Comparison of ENCODE assay signal across 17 mouse cellular contexts in the genomic region with DNA sequence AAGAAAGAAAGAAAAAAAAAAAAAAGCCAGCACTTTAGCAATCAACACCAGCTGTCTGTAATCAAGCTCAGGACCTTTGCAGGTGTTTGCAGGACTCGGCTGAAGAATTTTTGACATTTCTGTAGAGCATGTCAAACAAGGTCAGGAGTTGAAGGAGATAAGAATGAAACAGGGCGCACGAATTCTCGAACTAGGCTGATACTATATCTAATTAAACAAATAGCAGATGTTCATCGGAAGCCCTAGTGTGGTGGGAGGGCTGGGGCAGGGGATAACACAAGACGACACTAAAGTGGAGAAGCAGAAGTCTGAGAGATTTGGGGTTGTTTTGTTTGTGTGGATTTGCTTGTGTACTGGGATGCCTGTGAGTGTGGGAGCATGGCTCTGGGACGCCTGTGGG.
DNase-seq lines count a peak whose midpoint lies in the region; ATAC-seq and TF ChIP-seq lines count a peak whose summit lies in the region.
"Had no signal": no experiment of that assay in that cellular context is flagged by ENCODE, and none has a peak within 500 bp of the region (broad histone marks: within the 10 kb centered on the region; RNA-seq: fewer than 3 reads in every experiment).

No protein-coding gene starts in this region.

- 14% methylated on average over 7 of the region's 7 CpGs for WGBS in heart, embryonic 16.5 days
- 76% methylated on average over 7 of the region's 7 CpGs for WGBS in cerebellum, adult 2 months

- intact Hi-C loops in heart, postnatal 14 days (cut with DNase I): no loop called here

- H3K27ac ChIP-seq in heart, embryonic 16.5 days (ENCODE audit: low read length): no peak overlapping the region
- no peak overlapping the region for H3K27ac ChIP-seq in cerebellum, adult 2 months (ENCODE audit: insufficient read depth, low read length)
- H3K27ac ChIP-seq: forebrain, embryonic 13.5 days; hindbrain, embryonic 15.5 days; neural tube, embryonic 12.5 days had no signal

- H3K36me3 ChIP-seq in heart, embryonic 16.5 days (ENCODE audit: control insufficient read depth, insufficient read depth): no peaks in the 10 kb centered on the region
- H3K36me3 ChIP-seq: G1E; hindbrain, embryonic 15.5 days; neural tube, embryonic 12.5 days had no signal

- H3K4me3 ChIP-seq in heart, embryonic 16.5 days (ENCODE audit: low read length): 0 out of 2 replicates have a peak overlapping the region, but pooled peaks have one; percentile 1
- no peak overlapping the region for H3K4me3 ChIP-seq in cerebellum, adult 2 months (replicated peaks; ENCODE audit: insufficient read depth, low read depth, low read length)
- H3K4me3 ChIP-seq: forebrain, embryonic 13.5 days; hindbrain, embryonic 15.5 days; neural tube, embryonic 12.5 days had no signal

- no peak for DNase-seq in heart, postnatal 14 days
- DNase-seq in A20 (ENCODE audit: low read depth, low spot score): peak; percentile 2
- peak; percentile 48 for DNase-seq in embryo, embryonic 10.5 days (ENCODE audit: low spot score)
- peak; percentile 16 for DNase-seq in forelimb bud, embryonic 11.5 days (ENCODE audit: low read depth, low spot score)
- DNase-seq in cerebellum, adult 2 months: no peak
- no peak for DNase-seq in gastrocnemius, adult 18-20 months (ENCODE audit: low spot score)
- DNase-seq: adrenal gland, adult 8-10 months; cerebellum, adult 8-10 months; heart, adult 11 months; kidney, adult 11 months; liver; lung, adult 2 months had no signal

- H3K4me2 ChIP-seq in heart, embryonic 16.5 days (ENCODE audit: low read depth, low read length): peak overlapping the region; percentile 28
- H3K4me2 ChIP-seq: forebrain, embryonic 13.5 days; hindbrain, embryonic 15.5 days; neural tube, embryonic 12.5 days had no signal

- no peak overlapping the region for H3K9ac ChIP-seq in heart, embryonic 16.5 days (ENCODE audit: low read length)
- H3K9ac ChIP-seq: forebrain, embryonic 13.5 days; hindbrain, embryonic 15.5 days; neural tube, embryonic 12.5 days had no signal

- TF ChIP-seq CTCF in cerebellum, adult 2 months (IDR thresholded peaks at IDR 0.05; ENCODE audit: borderline replicate concordance, insufficient read depth, low read depth, low read length): no peak

- H3K27me3 ChIP-seq in heart, embryonic 16.5 days (ENCODE audit: control insufficient read depth, insufficient read depth, low read length): no peaks in the 10 kb centered on the region
- no peaks in the 10 kb centered on the region for H3K27me3 ChIP-seq in cerebellum, adult 2 months (ENCODE audit: control insufficient read depth, insufficient read depth, low read length)
- H3K27me3 ChIP-seq: forebrain, embryonic 13.5 days; hindbrain, embryonic 15.5 days; neural tube, embryonic 12.5 days had no signal

- TF ChIP-seq POLR2A in cerebellum, adult 2 months (IDR thresholded peaks at IDR 0.05; ENCODE audit: borderline replicate concordance, insufficient read depth, low read length): no peak

- ATAC-seq in heart, embryonic 16.5 days (replicated peaks; ENCODE audit: extremely low read depth, insufficient read depth, low FRiP score): no peak
- ATAC-seq: forebrain, embryonic 13.5 days had no signal

- H3K4me1 ChIP-seq in heart, embryonic 16.5 days (ENCODE audit: control insufficient read depth, insufficient read depth, low read length): peaks cover 8% of the 10 kb centered on the region; the same call in 1 of the 2 replicates
- no peaks in the 10 kb centered on the region for H3K4me1 ChIP-seq in cerebellum, adult 2 months (ENCODE audit: control insufficient read depth, insufficient read depth, low read length)
- H3K4me1 ChIP-seq: forebrain, embryonic 13.5 days; hindbrain, embryonic 15.5 days; neural tube, embryonic 12.5 days had no signal

- H3K9me3 ChIP-seq in heart, embryonic 16.5 days (replicated peaks; ENCODE audit: control insufficient read depth, low read length): no peaks in the 10 kb centered on the region
- H3K9me3 ChIP-seq: forebrain, embryonic 13.5 days; hindbrain, embryonic 15.5 days; neural tube, embryonic 12.5 days had no signal

Comparison
In these comparisons a context has a peak if more than half of its experiments do, and no peak if none do; other contexts are left out.
1. DNase-seq: peak in A20 (single experiment), embryo, embryonic 10.5 days (single experiment) and forelimb bud, embryonic 11.5 days (single experiment); none in heart, postnatal 14 days (0 of 2), cerebellum, adult 2 months (0 of 2) and gastrocnemius, adult 18-20 months (single experiment).